Mouse (Mus musculus): ENCODE measurements around the gene D630023F18Rik. TPM values are rescaled to one million over a fixed set of nuclear protein-coding genes. Genes with fewer than 3 reads are reported as not detected.

The D630023F18Rik gene
- polyA plus RNA-seq, 1 experiment = not detected

GRCm38 (mm10) chr1:65067842-65068241 is 55.2 kb downstream of the D630023F18Rik start:
- Histone ChIP-seq H3K27me3 (ENCODE audit: control insufficient read depth, insufficient read depth, low read length) (no peaks in the 10 kb centered on the region), H3K4me3 (ENCODE audit: low read depth, low read length) (no peak overlapping the region), H3K27ac (ENCODE audit: insufficient read depth, low read depth, low read length) (no peak overlapping the region), H3K4me1 (ENCODE audit: control insufficient read depth, insufficient read depth, insufficient read length, low read length) (0 out of 2 replicates have a peak, but pooled peaks cover 1% of the 10 kb centered on the region), H3K36me3 (ENCODE audit: control insufficient read depth, insufficient read depth, low read length) (no peaks in the 10 kb centered on the region)
- TF ChIP-seq POLR2A (IDR thresholded peaks at IDR 0.05; ENCODE audit: low read depth, low read length) = no peak
- TF ChIP-seq CTCF (IDR thresholded peaks at IDR 0.05; ENCODE audit: extremely low read depth, insufficient read length, insufficient replicate concordance, low read depth, low read length) = no peak

- Histone ChIP-seq H3K4me3 (ENCODE audit: low read depth, low read length) (no peak overlapping the region), H3K27ac (ENCODE audit: insufficient read depth, low read depth, low read length) (no peak overlapping the region), H3K36me3 (ENCODE audit: control insufficient read depth, insufficient read depth, low read length) (no peaks in the 10 kb centered on the region), H3K27me3 (ENCODE audit: control insufficient read depth, insufficient read depth, low read length) (no peaks in the 10 kb centered on the region), H3K4me1 (ENCODE audit: control insufficient read depth, insufficient read depth, insufficient read length, low read length) (0 out of 2 replicates have a peak, but pooled peaks cover 1% of the 10 kb centered on the region)
- 89% methylated on average over 15 of the region's 15 CpGs for WGBS
- no peak for TF ChIP-seq CTCF (IDR thresholded peaks at IDR 0.05; ENCODE audit: extremely low read depth, insufficient read length, insufficient replicate concordance, low read depth, low read length)
- TF ChIP-seq POLR2A (IDR thresholded peaks at IDR 0.05; ENCODE audit: low read depth, low read length) = no peak
Observed at GRCm38 (mm10) chr1:65064201-65064600, 58.8 kb downstream of the D630023F18Rik start.

DNA sequence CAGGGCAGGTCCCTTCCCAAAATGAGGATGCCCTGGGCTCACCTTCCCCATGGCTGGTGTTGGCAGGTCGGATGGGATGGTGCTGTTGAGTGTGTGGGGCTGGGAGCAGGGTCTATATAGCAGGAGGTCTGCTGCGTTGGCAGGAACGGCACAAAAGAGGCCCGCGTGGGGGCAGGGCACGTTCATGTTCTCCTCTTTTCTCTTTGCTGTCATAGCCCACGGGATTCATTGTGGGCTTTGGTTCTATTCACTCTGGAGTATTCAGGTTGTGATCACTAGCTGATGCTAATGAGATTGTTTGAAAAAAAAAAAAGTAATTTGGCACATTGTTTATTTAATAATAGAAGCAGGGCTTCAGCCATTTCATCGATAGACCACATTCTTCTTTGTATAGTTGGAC is 59.7 kb downstream of the D630023F18Rik start, which contains the start of gene Crygd:
Gene Crygd (minus strand): TSS at position 101 of the 400 bp plus-strand sequence.
- 90% methylated on average over 8 of the region's 8 CpGs for WGBS
- Histone ChIP-seq H3K27ac (ENCODE audit: insufficient read depth, low read depth, low read length) (no peak within 1 kb of the TSS), H3K4me3 (ENCODE audit: low read depth, low read length) (no peak within 1 kb of the TSS), H3K36me3 (ENCODE audit: control insufficient read depth, insufficient read depth, low read length) (no peaks in the 10 kb centered on the region), H3K4me1 (ENCODE audit: control insufficient read depth, insufficient read depth, insufficient read length, low read length) (no peaks in the 10 kb centered on the region), H3K27me3 (ENCODE audit: control insufficient read depth, insufficient read depth, low read length) (no peaks in the 10 kb centered on the region)
- TF ChIP-seq POLR2A (IDR thresholded peaks at IDR 0.05; ENCODE audit: low read depth, low read length) (no peak), CTCF (IDR thresholded peaks at IDR 0.05; ENCODE audit: extremely low read depth, insufficient read length, insufficient replicate concordance, low read depth, low read length) (no peak)

Other genes starting within 250 kb of the D630023F18Rik start
- 2.3 and 4.0 TPM in 2 replicates for gene Plekhm3, start 166.4 kb downstream of the D630023F18Rik start, polyA plus RNA-seq (2012; rRNA removed)
- gene Akr1cl, start 90.5 kb downstream of the D630023F18Rik start, polyA plus RNA-seq (2012; rRNA removed) = 0.08 and 0.13 TPM in 2 replicates
- gene Cryge, start 72.1 kb downstream of the D630023F18Rik start, polyA plus RNA-seq (2012; rRNA removed) = not detected in 2 replicates
- not detected in 2 replicates for gene Crygd, start 59.8 kb downstream of the D630023F18Rik start, polyA plus RNA-seq (2012; rRNA removed)
- not detected in 2 replicates for gene Crygc, start 49.5 kb downstream of the D630023F18Rik start, polyA plus RNA-seq (2012; rRNA removed)
- gene Crygb, start 40.9 kb downstream of the D630023F18Rik start, polyA plus RNA-seq (2012; rRNA removed) = not detected in 2 replicates
- gene Cryga, start 19.8 kb downstream of the D630023F18Rik start, polyA plus RNA-seq (2012; rRNA removed) = not detected in 2 replicates
- gene Gm28845, start 3.7 kb downstream of the D630023F18Rik start, polyA plus RNA-seq (2012; rRNA removed) = not detected in 2 replicates
- gene Idh1, start 63.3 kb upstream of the D630023F18Rik start, polyA plus RNA-seq (2012; rRNA removed) = 27.7 and 35.1 TPM in 2 replicates
- gene Pikfyve, start 63.5 kb upstream of the D630023F18Rik start, polyA plus RNA-seq (2012; rRNA removed) = 1.4 and 1.8 TPM in 2 replicates
- gene Pth2r, start 158.8 kb upstream of the D630023F18Rik start, polyA plus RNA-seq (2012; rRNA removed) = not detected in 2 replicates

Measured in small intestine, adult 2 months (tissue).